Mouse (Mus musculus) gastrocnemius, postnatal 4 days (tissue): Measurements from ENCODE around the gene Krt18. TPM values are rescaled to one million over a fixed set of nuclear protein-coding genes. Genes with fewer than 3 reads are reported as not detected.

Experiments used
- DNase-seq, 2 experiments: peaks; one replicate each; pipeline ENCODE4 v3.0.0; 2021 to 2022; ENCODE audit warnings: low spot score in 2 of 2, mixed read lengths in 2 of 2
- total RNA-seq, 2 experiments: library from RNA; stranded (reverse); gene quantifications; 2 replicates each; pipeline ENCODE4 v1.2.3; 2021

Gene Krt18
- total RNA-seq, 2 experiments from 2014 or later, result 2.3 to 5.8 TPM

GRCm38 (mm10) chr15:102007097-102008069 is 20.6 kb upstream of the Krt18 start:
- no peak for DNase-seq

GRCm38 (mm10) chr15:102010569-102011245 is 17.3 kb upstream of the Krt18 start:
- DNase-seq, result peak in 1 of 2 experiments; percentile 32

DNA sequence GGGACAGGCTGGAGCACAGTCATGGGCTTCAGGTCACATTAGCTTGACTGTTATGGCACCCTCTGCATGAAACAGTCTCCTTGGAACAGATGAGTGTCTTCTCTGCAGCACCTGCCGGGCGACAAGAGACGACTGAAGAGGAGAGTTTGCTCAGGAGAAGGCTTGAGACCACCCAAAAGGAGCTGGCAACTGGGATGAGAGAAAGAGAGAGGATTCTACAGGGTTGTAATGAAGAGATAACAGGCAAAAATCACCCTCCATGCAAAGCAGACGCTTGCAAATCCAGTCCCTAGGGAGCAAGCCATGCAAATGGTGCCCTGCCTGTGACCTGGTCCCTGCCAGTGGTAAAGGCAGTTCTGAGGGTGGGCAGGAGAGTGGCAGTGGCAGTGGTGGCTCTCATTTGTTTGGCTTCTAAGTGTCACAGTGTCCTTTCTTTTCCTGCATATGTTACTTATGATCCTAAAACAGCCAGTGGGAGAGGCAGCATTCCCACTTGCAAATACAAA is 15.7 kb upstream of the Krt18 start:
- no peak for DNase-seq

- no peak for DNase-seq
Observed at GRCm38 (mm10) chr15:102013651-102014050, 14.3 kb upstream of the Krt18 start.

GRCm38 (mm10) chr15:102014848-102015247 is 13.1 kb upstream of the Krt18 start:
- no peak for DNase-seq

GRCm38 (mm10) chr15:102016096-102016495 is 11.9 kb upstream of the Krt18 start:
- no peak for DNase-seq

- DNase-seq, result no peak
Observed at GRCm38 (mm10) chr15:102016787-102017186, 11.2 kb upstream of the Krt18 start.

GRCm38 (mm10) chr15:102017918-102018463 is 10.0 kb upstream of the Krt18 start:
- no peak for DNase-seq

DNA sequence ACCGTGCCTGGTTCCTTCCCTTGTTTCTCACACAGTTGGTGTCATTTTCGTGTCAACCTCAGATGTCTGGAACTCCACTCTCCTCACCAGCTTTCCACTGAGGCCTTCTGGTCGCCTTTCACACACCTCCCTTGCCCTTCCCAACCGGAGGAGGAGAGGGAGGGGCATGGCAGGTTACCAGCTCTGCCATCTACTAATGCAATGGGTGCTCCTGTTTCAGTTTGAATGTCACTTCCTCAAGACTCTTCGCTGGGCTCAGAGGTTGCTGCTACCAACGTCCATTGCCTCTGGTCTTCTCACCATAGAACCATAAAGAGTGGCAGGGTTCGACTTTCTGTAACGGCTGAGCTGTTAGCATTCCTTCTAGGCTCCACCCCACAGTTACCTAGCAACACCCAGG is 5.5 kb upstream of the Krt18 start:
- DNase-seq, result no peak

DNA sequence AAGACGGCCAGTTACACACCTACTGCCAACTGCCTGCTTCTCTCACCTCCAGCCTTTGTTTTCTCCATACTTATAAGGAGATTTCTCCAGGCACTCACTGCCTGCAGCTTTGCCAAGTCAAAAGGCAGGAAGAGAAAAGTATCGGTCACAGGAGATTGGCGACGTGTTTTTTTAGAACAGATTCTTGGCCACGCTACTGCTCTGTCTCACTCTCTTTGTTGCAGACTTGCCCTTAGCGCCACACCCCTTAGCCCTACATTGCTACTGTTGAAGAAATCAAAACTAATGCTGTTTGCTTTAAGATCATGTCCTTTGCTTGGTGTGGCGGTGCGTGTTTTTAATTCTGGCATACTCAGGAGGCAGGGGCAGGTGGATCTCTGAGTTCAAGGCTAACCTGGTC is 4.1 kb upstream of the Krt18 start:
- no peak for DNase-seq

- no peak for DNase-seq
Observed at GRCm38 (mm10) chr15:102025136-102025872, 2.7 kb upstream of the Krt18 start.

DNA sequence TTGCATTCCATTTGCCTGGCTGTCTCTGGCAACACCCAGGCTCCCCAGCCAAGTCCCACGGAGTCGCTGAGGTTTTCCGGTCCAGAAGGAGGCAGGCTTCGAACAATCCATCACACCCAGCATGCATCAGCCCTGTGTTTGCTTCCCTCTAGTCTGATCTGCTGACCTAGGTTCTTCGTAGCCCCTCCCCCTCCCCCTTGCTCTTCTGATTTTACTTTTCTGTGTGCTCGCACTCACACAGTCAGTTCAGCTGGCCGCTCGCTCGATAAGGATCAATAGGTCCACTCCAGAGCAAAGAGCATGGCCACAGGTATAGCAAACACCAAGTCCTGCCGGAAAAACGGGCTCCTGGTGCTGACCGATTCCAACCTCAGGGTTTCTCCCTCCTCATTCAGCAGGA is 1.6 kb upstream of the Krt18 start:
- no peak for DNase-seq

GRCm38 (mm10) chr15:102034121-102035053 is 6.4 kb downstream of the Krt18 start:
- no peak for DNase-seq

GRCm38 (mm10) chr15:102040277-102040676 is 12.3 kb downstream of the Krt18 start:
- no peak for DNase-seq

DNA sequence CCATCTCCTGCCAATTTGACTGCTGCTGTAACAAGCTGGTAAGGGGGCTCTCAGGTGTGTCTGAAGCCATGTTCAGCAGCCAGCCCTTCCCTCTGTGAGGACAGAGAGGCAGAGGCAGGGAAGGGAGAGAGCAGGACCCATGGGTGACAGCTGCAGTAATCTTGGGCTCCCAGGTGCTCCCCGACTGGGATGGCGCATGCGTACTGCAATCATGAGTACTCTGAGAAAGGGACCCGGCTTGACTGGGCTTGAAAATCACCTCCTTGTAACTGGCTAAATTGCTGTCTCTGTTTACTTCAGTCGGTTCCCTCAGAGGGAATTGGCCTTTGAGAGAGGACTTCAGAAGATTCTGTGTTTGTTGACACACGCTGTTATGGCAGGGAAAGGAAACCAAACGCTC is 14.0 kb downstream of the Krt18 start:
- DNase-seq, result no peak

DNA sequence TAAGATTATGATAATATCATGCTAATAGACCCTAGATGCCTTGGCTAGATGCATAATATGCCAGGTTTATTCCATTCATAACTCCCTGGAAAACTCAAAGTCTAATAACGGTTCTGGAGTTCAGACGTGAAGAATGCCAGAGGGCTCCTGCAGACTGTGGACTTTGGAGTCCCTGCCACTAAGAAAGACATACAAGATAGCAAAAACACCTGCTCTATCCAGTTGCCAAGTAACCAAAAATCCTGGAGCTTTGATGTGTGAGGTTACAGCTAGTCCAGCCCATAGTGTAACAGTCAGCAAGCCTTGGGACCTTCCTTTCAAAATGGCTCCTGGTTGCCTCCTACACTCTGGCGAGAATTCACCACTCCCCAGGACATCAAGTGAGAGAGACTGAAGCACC is 16.8 kb downstream of the Krt18 start:
- DNase-seq, result no peak

DNA sequence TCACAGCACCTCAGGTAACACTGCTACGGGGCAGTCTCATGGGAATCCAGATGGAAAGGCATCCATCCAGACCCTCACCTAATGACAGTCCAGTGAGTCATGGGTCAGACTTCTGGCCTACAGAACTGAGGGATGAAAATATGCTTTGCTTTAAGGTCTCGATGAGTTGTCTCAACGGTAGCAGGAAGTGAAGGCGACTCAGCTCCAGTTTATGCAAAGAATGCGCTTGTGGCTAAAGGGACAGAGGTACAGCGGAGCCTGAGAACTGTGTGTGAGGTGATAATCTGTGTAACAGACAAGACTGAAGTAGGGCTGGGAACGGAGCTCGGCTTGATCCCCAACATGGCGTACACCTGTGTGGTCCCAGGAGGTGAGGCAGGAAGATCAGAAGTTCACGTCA is 17.7 kb downstream of the Krt18 start:
- no peak for DNase-seq

GRCm38 (mm10) chr15:102048006-102048405 is 20.0 kb downstream of the Krt18 start:
- no peak for DNase-seq

DNA sequence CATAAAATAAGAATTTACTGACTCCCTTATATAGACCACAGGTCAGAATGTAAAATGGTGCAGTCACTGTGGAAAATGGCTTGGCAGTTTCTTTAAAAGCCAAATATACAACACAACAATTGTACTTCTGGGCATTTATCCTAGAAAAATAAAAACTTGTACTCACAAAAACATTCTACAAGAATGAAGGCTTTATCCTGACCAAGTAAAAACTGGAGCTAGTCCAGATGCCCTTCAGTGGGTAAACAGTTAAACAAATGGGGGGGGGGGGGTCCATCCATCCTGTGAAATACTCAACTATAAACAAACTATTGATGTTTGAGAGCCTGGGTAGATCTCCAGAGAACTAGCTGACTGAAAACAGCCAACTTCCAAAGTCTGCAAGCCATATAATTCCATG is 21.9 kb downstream of the Krt18 start:
- no peak for DNase-seq
